Mouse (Mus musculus) liver, embryonic 12.5 days (tissue): Measurements from ENCODE around the gene Xylt1. TPM values are rescaled to one million over a fixed set of nuclear protein-coding genes. Genes with fewer than 3 reads are reported as not detected.
A peak's percentile ranks its signal among the peaks of the same experiment; 100 is the strongest.

ENCODE experiments used
- ATAC-seq: fragments of 200-750 bp; cut with Nextera tagmentation; 2 replicates; pipeline ENCODE4 v1.8.0; 2017; ENCODE audit warnings: moderate number of reproducible peaks, mild to moderate bottlenecking, moderate library complexity
- H3K27ac ChIP-seq: fragments of 300-500 bp; sonication (generic); 2 replicates; pipeline ENCODE4 v1.5.1; 2016; ENCODE audit warnings: mild to moderate bottlenecking
- H3K27me3 ChIP-seq: fragments of 300-500 bp; sonication (generic); replicated peaks from 2 replicates; pipeline ENCODE4 v1.6.1; 2016; ENCODE audit warnings: mild to moderate bottlenecking, moderate library complexity
- H3K36me3 ChIP-seq: fragments of 300-500 bp; sonication (generic); 2 replicates; pipeline ENCODE4 v1.6.1; 2016; ENCODE audit warnings: mild to moderate bottlenecking, moderate library complexity
- H3K4me1 ChIP-seq: fragments of 300-500 bp; sonication (generic); 2 replicates; pipeline ENCODE4 v1.6.1; 2016
- H3K4me2 ChIP-seq: fragments of 300-500 bp; sonication (generic); 2 replicates; pipeline ENCODE4 v1.6.1; 2016; ENCODE audit warnings: mild to moderate bottlenecking, moderate library complexity
- H3K4me3 ChIP-seq: fragments of 300-500 bp; sonication (generic); 2 replicates; pipeline ENCODE4 v1.5.1; 2016; ENCODE audit warnings: mild to moderate bottlenecking, moderate library complexity
- H3K9ac ChIP-seq: fragments of 300-500 bp; sonication (generic); 2 replicates; pipeline ENCODE4 v1.6.1; 2016; ENCODE audit warnings: mild to moderate bottlenecking, moderate library complexity
- H3K9me3 ChIP-seq: fragments of 300-500 bp; sonication (generic); replicated peaks from 2 replicates; pipeline ENCODE4 v1.6.1; 2016; ENCODE audit warnings: mild to moderate bottlenecking, moderate library complexity
- WGBS: fragments of 180-500 bp; shearing (Covaris S2); methylation state at CpG from one replicate; pipeline ENCODE4 v1.1.7; 2016; ENCODE audit not compliant: insufficient replicate concordance; 5-methylcytosine and 5-hydroxymethylcytosine counted together
- polyA plus RNA-seq: library from polyadenylated mRNA; unstranded; fragments of >200 nt; fragmentation: Nextera tagmentation; extraction: Ambion mirVana; gene quantifications from 2 replicates; pipeline ENCODE4 v1.2.1, GENCODE M21; 2016

The Xylt1 gene
- polyA plus RNA-seq, 1 experiment from 2014 or later: 0.58 TPM

DNA sequence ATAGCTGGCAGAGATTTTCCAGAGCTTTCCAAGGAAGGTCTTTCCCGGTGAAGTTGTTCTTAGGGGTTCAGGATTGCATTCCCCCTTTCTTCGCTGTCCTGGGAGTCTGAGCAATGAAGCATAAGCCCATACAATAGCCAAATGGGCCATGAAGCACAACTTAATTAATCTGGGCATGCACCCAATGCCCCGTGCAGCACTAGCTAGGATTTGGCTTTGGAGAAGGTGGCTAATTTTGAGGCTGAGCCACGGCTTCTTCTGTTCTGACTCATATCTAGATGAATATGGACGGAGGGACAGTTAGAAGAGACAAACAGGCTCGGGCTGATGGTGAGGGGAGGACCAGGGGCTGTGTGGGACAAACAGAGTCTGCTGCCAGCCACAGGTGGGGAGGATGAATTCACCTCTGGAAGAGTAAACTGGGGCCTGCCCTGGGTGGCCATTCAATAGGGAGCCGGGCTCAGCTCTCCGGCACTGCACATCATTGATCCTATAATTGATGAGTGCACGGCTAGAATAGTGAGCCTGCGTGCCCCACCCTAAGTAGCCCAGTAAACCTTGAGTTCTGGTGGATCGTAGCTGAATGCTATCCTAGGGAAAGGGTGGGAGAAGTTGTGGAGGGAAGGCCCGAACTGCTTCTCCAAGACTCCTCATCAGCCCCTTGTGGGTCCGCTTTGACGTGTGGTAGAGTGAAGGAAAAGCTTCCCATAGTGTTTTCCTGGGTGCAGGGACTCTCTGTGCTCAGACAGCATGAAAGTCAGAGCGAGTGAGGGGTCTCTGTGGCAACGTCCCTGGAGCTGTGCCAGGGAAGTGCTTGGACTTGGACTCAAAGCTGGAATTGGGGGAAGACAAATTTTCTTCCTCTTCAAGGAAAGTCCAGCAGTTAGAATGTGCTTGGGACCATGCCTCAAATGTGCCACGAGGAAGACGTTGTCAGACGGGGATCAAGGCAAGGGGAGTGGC, 92.3 kb downstream of the Xylt1 start:
- Histone ChIP-seq H3K27ac (no peak overlapping the region), H3K27me3 (no peaks in the 10 kb centered on the region), H3K4me3 (no peak overlapping the region), H3K4me1 (peaks cover 11% of the 10 kb centered on the region; the same call in 1 of the 2 replicates), H3K36me3 (no peaks in the 10 kb centered on the region), H3K9me3 (no peaks in the 10 kb centered on the region), H3K4me2 (no peak overlapping the region), H3K9ac (no peak overlapping the region)
- WGBS: 59% methylated on average over 19 of the region's 19 CpGs
- ATAC-seq: no peak

DNA sequence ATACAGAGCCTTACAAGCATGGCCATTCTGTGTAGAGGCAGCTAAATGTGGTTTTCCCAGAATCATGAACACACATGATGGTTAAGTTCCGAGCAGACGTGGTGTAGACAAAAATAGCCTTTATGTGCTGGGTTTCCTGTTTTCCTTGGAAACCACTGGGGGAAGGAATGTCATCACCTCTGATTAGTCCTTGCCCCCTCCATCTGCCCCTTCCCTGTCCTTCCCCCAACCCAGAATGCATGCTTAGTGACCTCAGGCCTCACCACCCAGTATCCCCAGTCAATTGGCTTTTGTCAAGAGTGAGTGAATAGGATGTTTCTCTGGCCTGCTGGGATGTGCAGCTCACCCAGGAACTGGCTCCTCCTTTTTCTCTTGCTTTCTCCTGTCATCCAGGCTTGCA, 93.5 kb downstream of the Xylt1 start:
- WGBS: 61% methylated on average over 2 of the region's 2 CpGs
- H3K4me2 ChIP-seq: no peak overlapping the region
- H3K9me3 ChIP-seq: no peaks in the 10 kb centered on the region
- H3K4me1 ChIP-seq: peaks cover 11% of the 10 kb centered on the region; the same call in 1 of the 2 replicates
- H3K4me3 ChIP-seq: no peak overlapping the region
- H3K9ac ChIP-seq: no peak overlapping the region
- no peak overlapping the region for H3K27ac ChIP-seq
- ATAC-seq: no peak
- H3K27me3 ChIP-seq: no peaks in the 10 kb centered on the region
- H3K36me3 ChIP-seq: no peaks in the 10 kb centered on the region

GRCm38 (mm10) chr7:117475106-117475505, 94.3 kb downstream of the Xylt1 start:
- ATAC-seq: no peak
- no peak overlapping the region for H3K27ac ChIP-seq
- no peak overlapping the region for H3K4me3 ChIP-seq
- no peaks in the 10 kb centered on the region for H3K36me3 ChIP-seq
- H3K9me3 ChIP-seq: no peaks in the 10 kb centered on the region
- H3K4me2 ChIP-seq: no peak overlapping the region
- WGBS: 60% methylated on average over 4 of the region's 4 CpGs
- H3K27me3 ChIP-seq: no peaks in the 10 kb centered on the region
- H3K4me1 ChIP-seq: peaks cover 11% of the 10 kb centered on the region; the same call in 1 of the 2 replicates
- H3K9ac ChIP-seq: no peak overlapping the region

GRCm38 (mm10) chr7:117478937-117479336, 98.2 kb downstream of the Xylt1 start:
- Histone ChIP-seq H3K4me3 (no peak overlapping the region), H3K9me3 (no peaks in the 10 kb centered on the region), H3K27me3 (no peaks in the 10 kb centered on the region), H3K4me2 (no peak overlapping the region), H3K9ac (no peak overlapping the region), H3K36me3 (no peaks in the 10 kb centered on the region), H3K4me1 (no peaks in the 10 kb centered on the region), H3K27ac (no peak overlapping the region)
- ATAC-seq: no peak
- 67% methylated on average over 1 of the region's 1 CpGs for WGBS

DNA sequence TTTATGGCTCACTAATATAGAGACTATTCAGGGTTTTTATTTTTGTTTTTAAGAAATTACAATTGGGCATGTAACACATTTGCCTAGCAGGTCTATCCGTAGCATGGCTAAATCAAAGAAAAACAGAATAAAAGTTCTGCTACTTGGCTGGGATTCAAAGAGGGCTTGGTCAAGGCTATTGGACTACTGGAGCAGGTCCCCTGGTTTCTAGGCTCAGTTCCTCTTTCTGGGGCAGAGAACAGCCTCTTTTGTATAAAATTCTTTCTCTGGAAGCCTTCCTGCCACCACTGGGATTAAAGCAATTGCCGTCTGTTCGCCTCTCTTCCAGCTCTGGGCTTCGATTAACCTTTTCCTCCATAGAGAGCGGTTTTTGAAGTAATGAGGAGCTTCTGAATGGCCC, 100.1 kb downstream of the Xylt1 start:
- Histone ChIP-seq H3K36me3 (no peaks in the 10 kb centered on the region), H3K4me1 (no peaks in the 10 kb centered on the region), H3K9me3 (no peaks in the 10 kb centered on the region), H3K9ac (no peak overlapping the region), H3K27me3 (no peaks in the 10 kb centered on the region), H3K27ac (no peak overlapping the region), H3K4me3 (no peak overlapping the region), H3K4me2 (no peak overlapping the region)
- 73% methylated on average over 5 of the region's 5 CpGs for WGBS
- ATAC-seq: no peak

DNA sequence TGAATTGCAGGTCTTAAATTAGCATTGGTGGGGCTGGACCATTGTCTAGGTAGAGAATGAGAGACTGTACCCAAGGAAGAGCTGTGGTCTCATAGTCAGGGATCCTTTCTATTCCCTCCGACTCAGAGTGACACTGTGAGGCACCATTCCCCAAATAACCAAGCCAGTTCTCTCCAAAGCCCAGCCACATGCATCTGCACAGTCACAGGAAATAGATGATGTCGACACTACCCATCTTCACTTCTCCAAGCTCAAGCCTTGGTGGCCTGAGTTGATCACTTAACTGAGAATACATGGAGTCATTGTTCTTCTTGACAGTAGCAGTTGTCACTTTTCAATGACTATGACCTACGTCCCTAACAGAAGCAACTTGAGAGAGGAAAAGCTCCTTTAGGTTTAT, 100.6 kb downstream of the Xylt1 start:
- H3K4me2 ChIP-seq: no peak overlapping the region
- no peak overlapping the region for H3K4me3 ChIP-seq
- H3K4me1 ChIP-seq: no peaks in the 10 kb centered on the region
- no peaks in the 10 kb centered on the region for H3K36me3 ChIP-seq
- H3K9ac ChIP-seq: no peak overlapping the region
- WGBS: 54% methylated on average over 3 of the region's 3 CpGs
- no peaks in the 10 kb centered on the region for H3K9me3 ChIP-seq
- no peak overlapping the region for H3K27ac ChIP-seq
- no peaks in the 10 kb centered on the region for H3K27me3 ChIP-seq
- no peak for ATAC-seq

GRCm38 (mm10) chr7:117482701-117483100, 101.9 kb downstream of the Xylt1 start:
- Histone ChIP-seq H3K4me2 (no peak overlapping the region), H3K9me3 (no peaks in the 10 kb centered on the region), H3K27ac (no peak overlapping the region), H3K4me1 (no peaks in the 10 kb centered on the region), H3K9ac (no peak overlapping the region), H3K36me3 (no peaks in the 10 kb centered on the region), H3K27me3 (no peaks in the 10 kb centered on the region), H3K4me3 (no peak overlapping the region)
- ATAC-seq: no peak
- WGBS: 63% methylated on average over 2 of the region's 2 CpGs

DNA sequence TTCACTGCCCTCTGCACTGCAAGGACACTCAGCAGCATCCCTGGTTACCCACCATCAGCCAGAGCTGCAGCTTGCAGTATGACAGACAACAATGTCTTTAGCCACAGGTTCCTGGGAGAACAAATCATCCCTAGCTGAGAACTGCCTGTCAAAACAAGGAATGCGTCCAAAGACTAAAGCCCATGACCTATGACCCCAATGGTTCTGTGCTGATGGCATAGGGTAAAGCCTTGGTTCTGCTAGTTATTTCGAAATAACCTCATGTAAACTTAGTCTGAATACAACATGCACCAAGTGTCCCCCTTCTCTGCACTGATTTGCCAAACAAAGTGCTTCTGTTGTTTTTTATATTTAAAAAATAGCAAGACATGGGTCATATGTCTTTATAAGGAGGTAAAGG, 103.8 kb downstream of the Xylt1 start:
- no peaks in the 10 kb centered on the region for H3K4me1 ChIP-seq
- no peaks in the 10 kb centered on the region for H3K36me3 ChIP-seq
- no peak for ATAC-seq
- H3K9ac ChIP-seq: no peak overlapping the region
- no peak overlapping the region for H3K27ac ChIP-seq
- 48% methylated on average over 2 of the region's 2 CpGs for WGBS
- no peaks in the 10 kb centered on the region for H3K27me3 ChIP-seq
- H3K4me2 ChIP-seq: no peak overlapping the region
- no peaks in the 10 kb centered on the region for H3K9me3 ChIP-seq
- H3K4me3 ChIP-seq: no peak overlapping the region

- ATAC-seq: no peak
- Histone ChIP-seq H3K9me3 (no peaks in the 10 kb centered on the region), H3K36me3 (no peaks in the 10 kb centered on the region), H3K4me2 (no peak overlapping the region), H3K9ac (no peak overlapping the region), H3K4me1 (no peaks in the 10 kb centered on the region), H3K27ac (no peak overlapping the region), H3K27me3 (no peaks in the 10 kb centered on the region), H3K4me3 (no peak overlapping the region)
- 71% methylated on average over 7 of the region's 7 CpGs for WGBS
Measured at GRCm38 (mm10) chr7:117484989-117485536, 104.3 kb downstream of the Xylt1 start.

GRCm38 (mm10) chr7:117486425-117487172, 105.8 kb downstream of the Xylt1 start:
- no peaks in the 10 kb centered on the region for H3K27me3 ChIP-seq
- no peaks in the 10 kb centered on the region for H3K36me3 ChIP-seq
- no peak overlapping the region for H3K9ac ChIP-seq
- H3K27ac ChIP-seq: 0 out of 2 replicates have a peak overlapping the region, but pooled peaks have one; percentile 17
- no peaks in the 10 kb centered on the region for H3K4me1 ChIP-seq
- 0 out of 2 replicates have a peak, but pooled peaks have one; percentile 37 for ATAC-seq
- H3K4me2 ChIP-seq: no peak overlapping the region
- H3K4me3 ChIP-seq: no peak overlapping the region
- 43% methylated on average over 7 of the region's 7 CpGs for WGBS
- no peaks in the 10 kb centered on the region for H3K9me3 ChIP-seq

GRCm38 (mm10) chr7:117487173-117487490, 106.4 kb downstream of the Xylt1 start:
- Histone ChIP-seq H3K9ac (no peak overlapping the region), H3K4me3 (no peak overlapping the region), H3K4me2 (no peak overlapping the region), H3K27me3 (no peaks in the 10 kb centered on the region), H3K36me3 (no peaks in the 10 kb centered on the region), H3K4me1 (no peaks in the 10 kb centered on the region), H3K9me3 (no peaks in the 10 kb centered on the region), H3K27ac (0 out of 2 replicates have a peak overlapping the region, but pooled peaks have one; percentile 17)
- ATAC-seq: no peak
- WGBS: 62% methylated on average over 2 of the region's 2 CpGs

DNA sequence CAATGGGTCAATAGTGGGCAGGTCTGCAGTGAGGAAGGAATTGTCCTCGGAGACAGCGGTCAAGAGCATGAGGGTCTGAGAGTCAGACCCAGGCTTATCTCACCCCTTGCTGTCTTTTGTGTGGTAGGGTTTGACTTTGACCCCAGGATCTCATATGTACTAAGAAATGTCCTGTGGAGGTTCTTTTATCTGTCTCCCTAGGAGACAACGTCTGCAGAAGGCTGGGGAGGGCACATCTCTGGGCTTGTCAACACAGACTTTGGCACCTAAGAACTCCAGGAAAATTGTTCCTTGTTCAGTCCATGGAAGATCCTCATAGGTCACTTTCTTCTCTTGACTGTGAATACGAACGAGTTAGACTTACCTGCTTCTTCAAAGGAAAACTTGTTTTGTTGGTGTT, 109.2 kb downstream of the Xylt1 start:
- no peak overlapping the region for H3K9ac ChIP-seq
- H3K4me2 ChIP-seq: no peak overlapping the region
- no peak for ATAC-seq
- 69% methylated on average over 5 of the region's 5 CpGs for WGBS
- H3K27me3 ChIP-seq: no peaks in the 10 kb centered on the region
- no peak overlapping the region for H3K4me3 ChIP-seq
- H3K4me1 ChIP-seq: no peaks in the 10 kb centered on the region
- no peak overlapping the region for H3K27ac ChIP-seq
- no peaks in the 10 kb centered on the region for H3K36me3 ChIP-seq
- no peaks in the 10 kb centered on the region for H3K9me3 ChIP-seq
